Mouse (Mus musculus) neural tube, embryonic 15.5 days (tissue): ENCODE results near the gene 4930548H24Rik. TPM values are rescaled to one million over a fixed set of nuclear protein-coding genes. Genes with fewer than 3 reads are reported as not detected.

Experiments
- polyA plus RNA-seq: library from polyadenylated mRNA; unstranded; fragments of >200 nt; fragmentation: Nextera tagmentation; extraction: Ambion mirVana; gene quantifications from 2 replicates; pipeline ENCODE4 v1.2.1, GENCODE M21; 2015

4930548H24Rik gene
- polyA plus RNA-seq, 1 experiment from 2014 or later = not detected

Other genes with a start within 250 kb of the 4930548H24Rik start
- 166 and 168 TPM in 2 replicates for gene Nrbp1, start 244.9 kb upstream of the 4930548H24Rik start, polyA plus RNA-seq
- gene Gm9970, start 244.5 kb upstream of the 4930548H24Rik start, polyA plus RNA-seq = 0.36 and 0.51 TPM in 2 replicates
- gene Krtcap3, start 234.0 kb upstream of the 4930548H24Rik start, polyA plus RNA-seq = 3.0 and 11.2 TPM in 2 replicates
- gene Ift172, start 194.6 kb upstream of the 4930548H24Rik start, polyA plus RNA-seq = 28.9 and 30.4 TPM in 2 replicates
- gene Fndc4, start 189.7 kb upstream of the 4930548H24Rik start, polyA plus RNA-seq = 102 and 129 TPM in 2 replicates
- 0.10 and 0.24 TPM in 2 replicates for gene Gckr, start 188.3 kb upstream of the 4930548H24Rik start, polyA plus RNA-seq
- gene Zfp512, start 33.3 kb upstream of the 4930548H24Rik start, polyA plus RNA-seq = 97.9 and 110 TPM in 2 replicates
- gene Gpn1, start 9.0 kb downstream of the 4930548H24Rik start, polyA plus RNA-seq = 76.5 and 80.8 TPM in 2 replicates
- gene Slc4a1ap, start 41.3 kb downstream of the 4930548H24Rik start, polyA plus RNA-seq = 32.4 and 38.1 TPM in 2 replicates
- gene Supt7l, start 42.1 kb downstream of the 4930548H24Rik start, polyA plus RNA-seq = 25.5 and 26.0 TPM in 2 replicates
- 227 and 235 TPM in 2 replicates for gene Mrpl33, start 111.2 kb downstream of the 4930548H24Rik start, polyA plus RNA-seq
- 2.3 and 4.9 TPM in 2 replicates for gene Rbks, start 211.9 kb downstream of the 4930548H24Rik start, polyA plus RNA-seq
- gene Babam2, start 211.9 kb downstream of the 4930548H24Rik start, polyA plus RNA-seq = 54.8 and 61.8 TPM in 2 replicates